Mouse (Mus musculus): ENCODE results near the gene Tmbim7. TPM values are rescaled to one million over a fixed set of nuclear protein-coding genes. Genes with fewer than 3 reads are reported as not detected.
"Not testable (repeated sequence)": the region's sequence is repeated elsewhere in the genome, so short reads cannot be mapped to it uniquely, and the experiment has no call there.

Tmbim7 gene
- polyA plus RNA-seq, 1 experiment from 2014 or later: not detected

DNA sequence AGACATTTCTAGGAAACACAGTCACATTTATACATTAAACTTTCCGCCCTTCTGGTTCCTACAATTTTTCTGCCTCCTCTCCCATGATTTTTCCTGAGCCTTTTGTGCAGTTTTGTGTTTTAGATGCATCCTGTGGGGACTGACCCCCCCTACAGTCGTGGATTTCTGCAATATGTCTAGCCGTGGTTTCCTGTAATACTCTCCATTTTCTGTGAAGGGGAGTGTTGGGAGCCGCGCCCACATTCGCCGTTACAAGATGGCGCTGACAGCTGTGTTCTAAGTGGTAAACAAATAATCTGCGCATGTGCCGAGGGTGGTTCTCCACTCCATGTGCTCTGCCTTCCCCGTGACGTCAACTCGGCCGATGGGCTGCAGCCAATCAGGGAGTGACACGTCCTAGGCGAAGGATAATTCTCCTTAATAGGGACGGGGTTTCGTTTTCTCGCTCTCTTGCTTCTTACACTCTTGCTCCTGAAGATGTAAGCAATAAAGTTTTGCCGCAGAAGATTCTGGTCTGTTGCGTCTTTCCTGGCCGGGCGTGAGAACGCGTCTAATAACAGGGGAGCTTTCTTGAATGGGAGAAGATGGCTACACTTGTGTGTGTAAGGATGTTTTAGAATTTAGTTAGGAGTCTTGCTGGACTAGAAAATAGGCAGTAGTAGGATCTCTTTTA is 2.1 kb downstream of the Tmbim7 start:
- not testable (repeated sequence) for H3K4me2 ChIP-seq (replicated peaks)
- 93% methylated on average over 15 of the region's 25 CpGs for WGBS

DNA sequence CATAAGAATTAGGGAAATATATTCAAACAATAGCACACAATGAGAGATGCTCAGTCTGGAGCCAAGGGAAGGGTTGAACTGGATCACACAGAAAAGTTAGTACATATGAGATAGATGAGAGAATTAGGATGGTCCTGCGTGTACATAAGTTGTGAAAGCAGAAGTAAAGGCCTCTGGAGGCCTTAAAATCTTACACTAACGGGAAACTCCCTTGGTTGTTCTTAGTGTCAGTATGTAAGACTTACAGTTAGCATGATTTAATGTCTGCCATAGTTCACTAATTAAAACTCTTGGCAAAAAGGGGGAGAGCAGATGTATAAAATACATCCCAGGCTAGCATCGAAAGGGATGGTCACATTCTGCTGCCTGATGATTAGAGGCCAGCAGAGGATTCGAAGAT is 2.8 kb downstream of the Tmbim7 start:
- ATAC-seq (ENCODE audit: low FRiP score): no peak
- Histone ChIP-seq H3K9me3 (ENCODE audit: control insufficient read depth, low read length) (no peaks in the 10 kb centered on the region), H3K9ac (no peak overlapping the region), H3K27me3 (ENCODE audit: control insufficient read depth, insufficient read depth, low read length) (no peaks in the 10 kb centered on the region), H3K4me3 (replicated peaks; ENCODE audit: low read length) (no peak overlapping the region), H3K4me1 (replicated peaks; ENCODE audit: control insufficient read depth, insufficient read depth, low read length) (no peaks in the 10 kb centered on the region), H3K27ac (no peak overlapping the region), H3K4me2 (replicated peaks) (no peak overlapping the region), H3K36me3 (replicated peaks; ENCODE audit: control insufficient read depth, insufficient read depth) (no peaks in the 10 kb centered on the region)
- DNase-seq (ENCODE audit: low spot score): no peak
- WGBS: 91% methylated on average over 4 of the region's 4 CpGs

More for the DNA sequence above, 2.1 kb downstream of the Tmbim7 start:
- H3K27ac ChIP-seq; H3K9me3 ChIP-seq (ENCODE audit: control insufficient read depth, low read length); H3K4me3 ChIP-seq (replicated peaks; ENCODE audit: low read length); DNase-seq (ENCODE audit: low spot score); H3K9ac ChIP-seq; H3K27me3 ChIP-seq (ENCODE audit: control insufficient read depth, insufficient read depth, low read length); ATAC-seq (ENCODE audit: low FRiP score); H3K36me3 ChIP-seq (replicated peaks; ENCODE audit: control insufficient read depth, insufficient read depth); H3K4me1 ChIP-seq (replicated peaks; ENCODE audit: control insufficient read depth, insufficient read depth, low read length): not testable (repeated sequence)

DNA sequence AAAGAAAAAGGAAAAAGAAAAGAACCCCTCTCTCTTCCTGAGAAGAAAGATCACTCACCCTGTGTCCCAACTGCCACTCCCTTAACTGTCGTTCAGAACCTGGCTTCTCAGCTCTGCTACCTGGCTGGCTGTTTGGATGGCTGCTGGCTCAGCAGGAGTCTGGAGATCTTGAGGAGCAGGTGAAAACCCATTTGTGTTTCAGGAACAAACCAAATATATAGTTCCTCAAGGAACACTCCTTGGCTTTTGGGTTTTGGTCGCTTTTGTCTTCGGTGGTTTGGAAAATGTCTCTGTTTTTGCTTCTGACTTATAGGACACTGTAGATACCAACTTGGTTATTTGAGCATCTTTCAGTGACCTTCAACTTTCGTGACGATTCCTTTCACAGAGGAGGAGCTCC is 6.1 kb downstream of the Tmbim7 start, which contains the start of gene Gatad1:
Gatad1 (minus strand) TSS at position 101 of the 400 bp plus-strand sequence.
- no peak within 1 kb of the TSS for H3K4me2 ChIP-seq (replicated peaks)
- DNase-seq (ENCODE audit: low spot score): no peak
- H3K4me3 ChIP-seq (replicated peaks; ENCODE audit: low read length): no peak within 1 kb of the TSS
- no peak within 1 kb of the TSS for H3K27ac ChIP-seq
- no peaks in the 10 kb centered on the region for H3K27me3 ChIP-seq (ENCODE audit: control insufficient read depth, insufficient read depth, low read length)
- no peak for ATAC-seq (ENCODE audit: low FRiP score)
- 79% methylated on average over 5 of the region's 5 CpGs for WGBS
- H3K9me3 ChIP-seq (ENCODE audit: control insufficient read depth, low read length): no peaks in the 10 kb centered on the region
- no peaks in the 10 kb centered on the region for H3K4me1 ChIP-seq (replicated peaks; ENCODE audit: control insufficient read depth, insufficient read depth, low read length)
- H3K36me3 ChIP-seq (replicated peaks; ENCODE audit: control insufficient read depth, insufficient read depth): no peaks in the 10 kb centered on the region
- no peak within 1 kb of the TSS for H3K9ac ChIP-seq

DNA sequence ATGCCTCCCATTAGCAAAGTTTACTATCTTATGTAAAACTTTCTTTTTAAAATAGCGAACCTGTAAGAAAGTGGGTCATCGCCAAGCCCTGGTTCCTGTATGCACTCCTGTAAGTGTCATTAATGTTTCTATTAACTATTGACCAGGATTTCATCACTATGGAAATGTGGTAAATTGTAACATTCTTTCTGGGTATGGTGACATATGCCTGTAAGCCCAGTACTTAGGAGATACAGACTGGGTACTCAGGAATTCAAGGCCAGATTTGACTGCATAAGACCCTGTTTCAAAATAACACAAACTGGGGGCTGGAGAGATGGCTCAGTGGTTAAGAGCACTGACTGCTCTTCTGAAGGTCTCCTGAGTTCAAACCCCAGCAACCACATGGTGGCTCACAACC is 14.2 kb downstream of the Tmbim7 start:
- no peaks in the 10 kb centered on the region for H3K36me3 ChIP-seq (replicated peaks; ENCODE audit: control insufficient read depth, insufficient read depth)
- no peak overlapping the region for H3K4me3 ChIP-seq (replicated peaks; ENCODE audit: low read length)
- H3K4me1 ChIP-seq (replicated peaks; ENCODE audit: control insufficient read depth, insufficient read depth, low read length): no peaks in the 10 kb centered on the region
- 93% methylated on average over 2 of the region's 2 CpGs for WGBS
- ATAC-seq (ENCODE audit: low FRiP score) (no peak), DNase-seq (ENCODE audit: low spot score) (no peak)
- H3K9me3 ChIP-seq (ENCODE audit: control insufficient read depth, low read length): no peaks in the 10 kb centered on the region
- H3K9ac ChIP-seq: no peak overlapping the region
- no peaks in the 10 kb centered on the region for H3K27me3 ChIP-seq (ENCODE audit: control insufficient read depth, insufficient read depth, low read length)
- no peak overlapping the region for H3K4me2 ChIP-seq (replicated peaks)
- H3K27ac ChIP-seq: no peak overlapping the region

DNA sequence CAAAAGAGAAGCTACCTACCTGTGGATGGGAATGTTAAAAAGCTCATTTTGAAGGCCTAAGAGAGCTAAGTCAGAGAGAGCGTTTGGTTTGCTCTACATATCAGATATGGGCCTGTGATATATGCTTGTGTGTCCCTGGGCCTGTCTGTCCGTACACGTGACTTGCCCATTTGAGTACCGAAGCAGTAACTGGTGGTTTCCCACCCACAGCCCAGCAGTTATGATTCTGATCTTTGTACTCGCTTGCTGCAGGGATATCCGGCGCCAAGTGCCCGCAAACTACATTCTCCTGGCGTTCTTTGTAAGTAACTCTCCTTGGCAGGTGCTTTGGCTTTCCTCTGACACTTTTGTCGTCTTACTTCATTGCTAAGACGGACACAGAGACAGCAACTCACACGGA is 15.6 kb downstream of the Tmbim7 start:
- H3K9ac ChIP-seq: no peak overlapping the region
- WGBS: 92% methylated on average over 12 of the region's 12 CpGs

DNA sequence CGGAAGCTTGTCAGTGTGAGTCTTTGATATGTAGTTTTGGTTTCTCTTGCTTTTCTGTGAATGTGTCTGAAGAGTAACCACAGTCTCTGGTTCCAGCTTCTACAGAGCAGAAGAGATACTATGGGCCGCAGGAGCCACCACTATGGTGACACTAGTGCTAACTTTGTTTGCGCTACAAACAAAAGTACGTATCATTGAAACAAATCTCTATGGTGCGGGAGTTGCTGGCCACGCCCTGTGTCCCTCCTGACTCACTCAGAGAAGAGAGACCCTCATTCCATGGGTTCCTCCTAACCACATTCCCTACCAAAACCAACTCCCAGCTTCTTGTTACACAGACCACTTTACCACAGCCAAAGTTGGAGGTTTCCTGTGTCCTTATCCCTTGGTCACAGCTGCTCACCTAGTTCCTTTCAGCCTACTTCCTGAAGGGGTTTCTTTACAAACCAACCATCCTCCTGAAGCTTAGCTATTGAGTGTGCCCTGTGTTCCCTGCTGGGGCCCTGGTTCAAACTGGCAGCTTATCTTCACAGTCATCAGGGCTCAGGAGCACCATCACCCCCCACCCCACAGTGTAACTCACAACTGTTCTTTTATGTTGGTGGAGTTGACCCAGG is 19.1 kb downstream of the Tmbim7 start:
- no peak overlapping the region for H3K4me2 ChIP-seq (replicated peaks)
- H3K9me3 ChIP-seq (ENCODE audit: control insufficient read depth, low read length): no peaks in the 10 kb centered on the region
- WGBS: 96% methylated on average over 6 of the region's 6 CpGs
- DNase-seq (ENCODE audit: low spot score) (no peak), ATAC-seq (ENCODE audit: low FRiP score) (no peak)
- H3K4me3 ChIP-seq (replicated peaks; ENCODE audit: low read length): no peak overlapping the region
- H3K27ac ChIP-seq: no peak overlapping the region
- H3K36me3 ChIP-seq (replicated peaks; ENCODE audit: control insufficient read depth, insufficient read depth): no peaks in the 10 kb centered on the region
- no peaks in the 10 kb centered on the region for H3K4me1 ChIP-seq (replicated peaks; ENCODE audit: control insufficient read depth, insufficient read depth, low read length)
- no peaks in the 10 kb centered on the region for H3K27me3 ChIP-seq (ENCODE audit: control insufficient read depth, insufficient read depth, low read length)
- H3K9ac ChIP-seq: no peak overlapping the region

More for the DNA sequence above, 15.6 kb downstream of the Tmbim7 start:
- Histone ChIP-seq H3K27ac (no peak overlapping the region), H3K4me3 (replicated peaks; ENCODE audit: low read length) (no peak overlapping the region), H3K4me1 (replicated peaks; ENCODE audit: control insufficient read depth, insufficient read depth, low read length) (no peaks in the 10 kb centered on the region), H3K36me3 (replicated peaks; ENCODE audit: control insufficient read depth, insufficient read depth) (no peaks in the 10 kb centered on the region), H3K27me3 (ENCODE audit: control insufficient read depth, insufficient read depth, low read length) (no peaks in the 10 kb centered on the region), H3K4me2 (replicated peaks) (no peak overlapping the region), H3K9me3 (ENCODE audit: control insufficient read depth, low read length) (no peaks in the 10 kb centered on the region)
- ATAC-seq (ENCODE audit: low FRiP score) (no peak), DNase-seq (ENCODE audit: low spot score) (no peak)

DNA sequence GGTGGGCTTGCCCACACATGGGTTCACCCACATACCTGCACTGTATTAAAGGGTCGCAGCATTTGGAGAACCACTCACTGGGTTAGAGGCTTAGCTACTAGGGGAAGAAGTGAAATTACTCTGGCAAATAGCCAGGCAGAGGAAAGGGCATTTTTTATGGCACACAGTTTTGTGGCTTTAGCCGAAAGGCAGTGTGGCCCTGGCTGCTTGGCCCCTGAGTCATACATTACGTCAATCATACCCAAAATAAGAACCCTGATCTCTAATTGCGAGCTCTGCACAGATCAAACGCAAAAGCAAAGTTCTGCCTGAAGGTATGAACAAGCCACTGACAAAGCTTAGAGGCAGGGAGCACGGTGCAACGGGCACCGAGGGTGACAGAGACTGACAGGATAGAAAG is 37.3 kb downstream of the Tmbim7 start:
- H3K4me3 ChIP-seq (replicated peaks; ENCODE audit: low read length): no peak overlapping the region
- H3K4me2 ChIP-seq (replicated peaks): no peak overlapping the region
- H3K27me3 ChIP-seq (ENCODE audit: control insufficient read depth, insufficient read depth, low read length): no peaks in the 10 kb centered on the region
- 93% methylated on average over 8 of the region's 8 CpGs for WGBS
- no peak overlapping the region for H3K9ac ChIP-seq
- H3K9me3 ChIP-seq (ENCODE audit: control insufficient read depth, low read length): no peaks in the 10 kb centered on the region
- H3K36me3 ChIP-seq (replicated peaks; ENCODE audit: control insufficient read depth, insufficient read depth): peaks cover 42% of the 10 kb centered on the region
- no peaks in the 10 kb centered on the region for H3K4me1 ChIP-seq (replicated peaks; ENCODE audit: control insufficient read depth, insufficient read depth, low read length)
- DNase-seq (ENCODE audit: low spot score): no peak
- H3K27ac ChIP-seq: no peak overlapping the region
- ATAC-seq (ENCODE audit: low FRiP score): no peak

DNA sequence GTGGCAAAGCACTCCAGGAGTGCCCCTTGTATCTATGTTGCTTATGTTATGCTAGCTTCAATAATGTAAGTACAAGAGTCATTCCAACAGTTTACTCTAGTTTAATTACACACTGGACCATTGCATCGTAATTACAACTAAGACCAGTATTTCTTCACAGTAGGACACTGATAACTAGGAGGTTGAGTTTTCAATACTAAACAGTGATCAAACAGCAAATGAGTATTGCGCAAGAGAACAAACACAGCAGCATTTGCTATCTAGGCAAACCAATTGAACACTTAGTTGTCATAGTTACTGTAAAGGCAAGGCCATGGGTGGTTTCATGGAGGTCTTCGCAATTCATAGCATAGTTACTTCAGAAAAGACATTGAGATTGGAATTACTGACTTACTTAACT is 40.3 kb downstream of the Tmbim7 start:
- no peaks in the 10 kb centered on the region for H3K9me3 ChIP-seq (ENCODE audit: control insufficient read depth, low read length)
- DNase-seq (ENCODE audit: low spot score) (no peak), ATAC-seq (ENCODE audit: low FRiP score) (no peak)
- H3K4me2 ChIP-seq (replicated peaks): no peak overlapping the region
- no peaks in the 10 kb centered on the region for H3K4me1 ChIP-seq (replicated peaks; ENCODE audit: control insufficient read depth, insufficient read depth, low read length)
- H3K4me3 ChIP-seq (replicated peaks; ENCODE audit: low read length): no peak overlapping the region
- WGBS: 94% methylated on average over 3 of the region's 3 CpGs
- no peak overlapping the region for H3K9ac ChIP-seq
- H3K27me3 ChIP-seq (ENCODE audit: control insufficient read depth, insufficient read depth, low read length): no peaks in the 10 kb centered on the region
- no peak overlapping the region for H3K27ac ChIP-seq
- peaks cover 69% of the 10 kb centered on the region for H3K36me3 ChIP-seq (replicated peaks; ENCODE audit: control insufficient read depth, insufficient read depth)

DNA sequence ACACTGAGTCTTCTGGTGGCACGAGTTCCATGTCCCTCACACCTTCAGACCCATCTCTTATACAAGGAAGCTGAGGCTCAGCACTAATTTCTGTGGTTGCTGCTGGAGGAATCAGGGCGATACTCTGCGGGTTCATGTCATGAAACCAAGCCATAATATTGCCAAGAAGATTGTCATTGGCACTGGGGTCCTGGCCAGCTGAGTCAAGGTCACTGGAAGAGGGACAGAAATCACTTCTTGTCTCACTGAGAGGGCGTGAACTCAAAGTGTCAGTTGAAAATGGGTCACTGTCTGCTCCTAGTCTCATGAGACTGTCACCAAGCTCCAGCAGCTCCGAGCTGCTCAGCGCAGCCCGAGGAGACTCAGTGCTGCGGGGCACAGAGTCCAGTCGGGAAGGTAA is 42.0 kb downstream of the Tmbim7 start:
- Histone ChIP-seq H3K4me1 (replicated peaks; ENCODE audit: control insufficient read depth, insufficient read depth, low read length) (no peaks in the 10 kb centered on the region), H3K27ac (no peak overlapping the region), H3K4me2 (replicated peaks) (no peak overlapping the region), H3K9me3 (ENCODE audit: control insufficient read depth, low read length) (no peaks in the 10 kb centered on the region), H3K9ac (no peak overlapping the region), H3K36me3 (replicated peaks; ENCODE audit: control insufficient read depth, insufficient read depth) (peaks cover 78% of the 10 kb centered on the region), H3K27me3 (ENCODE audit: control insufficient read depth, insufficient read depth, low read length) (no peaks in the 10 kb centered on the region), H3K4me3 (replicated peaks; ENCODE audit: low read length) (no peak overlapping the region)
- DNase-seq (ENCODE audit: low spot score) (no peak), ATAC-seq (ENCODE audit: low FRiP score) (no peak)
- WGBS: 93% methylated on average over 9 of the region's 9 CpGs

Data from hindbrain, embryonic 14.5 days (tissue).